Mouse (Mus musculus): ENCODE data around the gene Csrnp3.

GRCm38 (mm10) chr2:65856791-65857190, 11.2 kb downstream of the Csrnp3 start:
- TF ChIP-seq USF1 (IDR thresholded peaks at IDR 0.05; ENCODE audit: low read depth, low read length) (no peak), EP300 (IDR thresholded peaks at IDR 0.05; ENCODE audit: low read depth in 1 of 2, low read length in 2 of 2) (no peak), HCFC1 (IDR thresholded peaks at IDR 0.05; ENCODE audit: low read depth, low read length) (no peak), MAX (IDR thresholded peaks at IDR 0.05; ENCODE audit: low read length) (no peak), E2F4 (IDR thresholded peaks at IDR 0.05; ENCODE audit: borderline replicate concordance, low read depth, low read length) (no peak), ZKSCAN1 (IDR thresholded peaks at IDR 0.05; ENCODE audit: low read depth, low read length) (no peak), ETS1 (IDR thresholded peaks at IDR 0.05; ENCODE audit: low read depth, low read length) (no peak), JUND (IDR thresholded peaks at IDR 0.05; ENCODE audit: low read depth, low read length) (no peak), POLR2A (IDR thresholded peaks at IDR 0.05; ENCODE audit: control insufficient read depth in 1 of 2, insufficient read depth in 1 of 2, low read depth in 1 of 2, low read length in 2 of 2, poor library complexity in 1 of 2) (no peak), ZC3H11A (IDR thresholded peaks at IDR 0.05; ENCODE audit: low read depth, low read length) (no peak), NELFE (IDR thresholded peaks at IDR 0.05; ENCODE audit: low read depth, low read length) (no peak), POLR2AphosphoS5 (IDR thresholded peaks at IDR 0.05; ENCODE audit: borderline replicate concordance, low read depth, low read length) (no peak), CTCF (IDR thresholded peaks at IDR 0.05 in 2 of 3, conservative IDR thresholded peaks at IDR 0.05 in 1 of 3; ENCODE audit: control insufficient read depth in 1 of 3, insufficient read depth in 1 of 3, low read depth in 2 of 3, low read length in 3 of 3, poor library complexity in 1 of 3, severe bottlenecking in 1 of 3) (no peak)
